Mouse (Mus musculus) adrenal gland, postnatal 10 days (tissue): Measurements from ENCODE around the gene Tapbp. TPM values are rescaled to one million over a fixed set of nuclear protein-coding genes. Genes with fewer than 3 reads are reported as not detected.
"Not testable (repeated sequence)": the region's sequence is repeated elsewhere in the genome, so short reads cannot be mapped to it uniquely, and the experiment has no call there.

ENCODE experiments used
- DNase-seq: peaks from one replicate; pipeline ENCODE4 v3.0.0; 2021; ENCODE audit warnings: mixed read lengths
- total RNA-seq, 2 experiments: library from RNA; stranded (reverse); gene quantifications; 2 replicates each; pipeline ENCODE4 v1.2.3; 2021

Gene Tapbp
- total RNA-seq, 2 experiments from 2014 or later, result 131 to 150 TPM

DNA sequence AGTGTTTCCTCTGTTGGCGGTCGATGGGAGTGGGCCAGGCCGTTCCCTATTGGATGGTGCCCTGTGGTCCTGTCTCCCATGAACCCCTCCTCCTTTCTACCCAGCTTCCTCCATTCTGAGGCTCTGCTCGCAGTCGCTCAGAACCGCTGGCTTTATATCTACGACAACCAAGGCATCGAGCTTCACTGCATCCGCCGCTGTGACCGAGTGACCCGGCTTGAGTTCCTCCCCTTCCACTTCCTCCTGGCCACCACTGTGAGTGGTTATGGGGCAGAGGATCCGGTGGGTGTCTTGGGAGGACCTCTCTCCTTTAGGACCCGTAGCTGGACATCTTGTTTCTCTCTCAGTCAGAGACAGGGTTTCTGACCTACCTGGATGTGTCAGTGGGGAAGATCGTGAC, 27.8 kb downstream of the Tapbp start:
- DNase-seq, result no peak

DNA sequence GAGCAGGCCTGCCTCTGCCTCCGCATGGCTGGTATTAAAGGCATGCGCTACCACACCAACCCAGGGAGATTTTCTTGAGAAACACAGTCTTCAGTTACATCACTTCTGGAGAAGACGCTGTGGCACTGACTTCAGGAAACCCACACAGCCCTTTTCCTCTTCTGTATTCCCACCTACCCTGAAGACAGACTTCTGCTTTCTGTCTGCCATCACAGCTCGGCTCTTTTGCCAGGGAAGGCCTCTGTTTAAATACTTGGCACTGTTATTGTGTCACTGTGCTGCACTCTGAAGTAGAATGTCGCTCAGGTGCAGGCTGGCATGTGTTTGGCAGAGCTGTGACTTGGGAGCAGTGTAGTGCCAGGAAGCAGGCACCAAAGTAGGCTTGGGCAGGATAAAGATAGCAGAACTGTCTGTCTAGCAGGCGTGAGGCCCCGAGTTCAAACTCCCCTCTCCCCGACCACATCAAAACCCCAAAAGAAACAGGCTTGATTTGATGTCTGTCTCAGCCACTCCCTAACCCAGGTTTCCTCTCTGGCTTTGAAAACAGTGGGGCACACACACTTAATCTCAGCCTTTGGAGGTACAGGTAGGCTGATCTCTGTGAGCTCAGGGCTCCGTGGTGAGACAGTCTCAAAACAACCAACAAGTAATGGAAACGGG, 31.9 kb downstream of the Tapbp start:
- no peak for DNase-seq

DNA sequence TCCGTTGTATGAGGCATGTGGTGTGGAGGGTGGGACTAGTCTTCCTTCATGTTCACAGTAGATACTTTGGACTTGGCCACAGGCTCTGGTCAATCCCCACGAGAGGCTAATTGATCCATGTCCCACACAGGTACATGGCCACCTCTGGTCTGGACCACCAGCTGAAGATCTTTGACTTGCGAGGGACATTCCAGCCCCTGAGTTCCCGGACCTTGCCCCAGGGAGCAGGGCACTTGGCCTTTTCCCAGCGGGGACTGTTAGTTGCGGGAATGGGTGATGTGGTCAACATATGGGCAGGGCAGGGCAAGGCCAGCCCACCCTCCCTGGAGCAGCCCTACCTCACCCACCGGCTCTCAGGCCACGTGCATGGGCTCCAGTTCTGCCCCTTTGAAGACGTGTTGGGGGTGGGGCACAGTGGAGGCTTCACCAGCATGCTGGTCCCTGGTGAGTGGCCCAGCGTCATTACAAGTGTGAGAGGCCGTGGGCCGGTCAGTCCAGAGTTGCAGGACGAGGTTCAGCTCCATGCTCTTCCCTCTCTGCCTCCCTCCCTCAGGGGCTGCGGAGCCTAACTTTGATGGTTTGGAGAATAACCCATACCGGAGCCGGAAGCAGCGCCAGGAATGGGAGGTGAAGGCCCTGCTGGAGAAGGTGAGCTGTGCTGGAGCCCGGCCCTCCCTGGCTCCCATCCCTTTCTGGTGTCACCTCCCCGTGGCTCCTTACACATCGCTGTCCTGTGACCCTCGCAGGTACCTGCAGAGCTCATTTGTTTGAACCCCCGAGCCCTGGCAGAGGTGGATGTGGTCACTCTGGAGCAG, 32.6 kb downstream of the Tapbp start:
- DNase-seq, result no peak

DNA sequence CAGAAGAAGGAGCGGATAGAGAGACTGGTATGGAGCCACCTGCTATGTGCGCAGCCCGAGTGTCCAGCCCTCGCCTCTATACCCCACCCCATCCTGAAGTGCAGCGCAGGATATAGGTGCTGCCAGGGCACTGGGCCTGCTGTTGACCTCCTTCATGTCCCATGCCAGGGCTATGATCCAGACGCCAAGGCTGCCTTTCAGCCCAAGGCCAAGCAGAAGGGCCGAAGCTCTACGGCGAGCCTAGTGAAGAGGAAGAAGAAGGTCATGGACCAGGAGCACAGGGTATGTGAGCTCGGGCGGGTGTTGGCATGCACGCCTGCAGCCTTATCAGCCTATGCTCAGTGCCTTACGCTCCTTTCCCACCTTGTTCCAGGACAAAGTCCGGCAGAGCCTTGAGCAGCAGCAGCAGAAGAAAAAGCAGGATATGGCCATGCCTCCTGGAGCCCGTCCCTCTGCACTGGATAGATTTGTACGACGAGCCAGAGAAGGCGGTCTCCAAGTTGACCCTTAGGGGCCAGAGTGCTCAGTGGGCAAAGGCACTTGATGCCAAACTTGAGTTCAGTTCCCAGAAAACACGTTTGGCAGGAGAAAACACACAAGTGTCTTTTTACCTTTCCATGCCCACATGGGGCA, 33.3 kb downstream of the Tapbp start:
- DNase-seq, result peak; percentile 49

DNA sequence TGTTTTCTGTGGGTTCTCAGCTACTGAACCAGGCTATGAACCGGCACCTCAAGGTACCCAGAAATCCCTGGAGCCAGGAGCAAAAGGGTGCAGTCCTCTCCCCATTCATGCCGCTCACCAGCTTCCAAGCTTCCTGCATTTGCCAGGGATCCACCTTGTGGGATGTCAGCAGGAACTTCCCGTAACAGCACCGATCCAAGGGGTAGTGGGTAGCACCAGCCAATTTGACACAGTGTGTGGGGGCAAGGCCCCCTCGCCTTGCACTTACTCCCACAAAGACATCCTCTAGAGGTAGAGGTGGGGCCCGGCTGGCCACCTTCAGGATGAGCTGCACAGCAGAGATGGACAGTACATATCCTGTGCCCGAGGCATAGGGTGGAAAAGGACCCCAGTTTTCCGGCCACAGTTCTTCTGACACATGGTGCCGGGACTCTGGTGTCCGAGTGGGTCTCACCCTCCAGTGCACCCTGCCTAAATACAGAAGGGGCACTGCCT, 34.5 kb downstream of the Tapbp start:
- DNase-seq, result no peak

DNA sequence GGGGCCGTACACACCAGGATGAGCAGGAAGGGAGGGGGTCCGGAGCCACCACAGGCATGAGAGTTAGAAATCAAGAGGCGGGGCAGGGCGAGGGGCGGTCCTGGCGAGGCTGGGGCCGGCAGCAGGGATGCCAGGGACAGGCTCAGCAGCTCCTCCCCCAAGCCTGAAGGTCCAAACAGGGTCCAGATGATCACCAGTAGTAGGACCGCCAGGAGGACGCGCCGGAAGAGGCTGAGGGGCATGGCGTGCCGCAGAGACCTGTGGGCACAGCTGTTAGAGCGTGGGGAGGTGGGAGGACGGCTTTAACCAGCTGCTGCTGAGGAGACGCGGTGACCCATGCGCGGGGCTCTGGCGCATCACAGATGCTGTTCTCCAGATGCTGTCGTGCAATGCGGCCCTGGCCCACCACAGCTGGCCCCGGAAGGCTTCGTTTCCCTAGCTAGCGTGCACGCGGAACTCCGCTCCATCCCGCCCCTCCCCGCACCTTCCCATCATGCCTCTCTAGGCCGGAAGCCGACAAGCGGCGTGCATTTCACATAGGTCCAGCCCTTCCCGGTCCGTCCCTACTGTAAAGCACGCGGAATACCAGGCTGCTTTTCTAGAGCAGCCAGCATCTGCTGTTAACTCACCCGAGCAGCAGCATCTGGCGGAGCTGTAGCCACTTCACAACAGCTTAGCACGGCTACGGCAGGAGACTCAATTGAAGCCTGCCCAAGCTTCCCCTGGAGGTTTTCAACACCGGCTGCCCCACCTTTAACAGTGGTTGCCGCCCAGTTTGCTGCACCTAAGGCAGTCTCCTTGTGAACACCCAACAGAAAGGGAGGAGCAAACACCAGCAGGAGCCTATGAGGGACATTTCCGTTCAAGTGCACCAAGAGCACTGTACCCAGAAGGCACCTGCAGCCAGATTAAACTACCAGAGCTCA, 35.6 kb downstream of the Tapbp start, which contains the start of gene B3galt4:
Gene B3galt4 (minus strand): TSS at position 468 of the 926 bp plus-strand sequence.
- peak; percentile 89 for DNase-seq

DNA sequence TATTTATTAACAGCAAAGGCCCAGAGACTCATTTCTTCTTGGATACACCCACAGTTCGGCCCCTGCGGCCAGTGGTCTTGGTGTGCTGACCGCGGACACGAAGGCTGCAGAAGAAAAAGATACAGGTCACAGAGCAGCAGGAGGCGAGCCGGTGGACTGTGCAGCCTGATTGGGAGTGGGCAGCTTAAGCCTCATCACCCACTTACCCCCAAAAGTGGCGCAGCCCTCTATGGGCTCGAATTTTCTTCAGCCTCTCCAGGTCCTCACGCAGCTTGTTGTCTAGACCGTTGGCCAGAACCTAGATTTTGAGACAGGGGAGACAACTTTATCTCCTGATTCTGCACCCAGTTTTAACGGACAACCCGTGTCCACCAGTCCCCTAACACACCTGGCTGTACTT, 36.3 kb downstream of the Tapbp start:
- DNase-seq, result not testable (repeated sequence)

DNA sequence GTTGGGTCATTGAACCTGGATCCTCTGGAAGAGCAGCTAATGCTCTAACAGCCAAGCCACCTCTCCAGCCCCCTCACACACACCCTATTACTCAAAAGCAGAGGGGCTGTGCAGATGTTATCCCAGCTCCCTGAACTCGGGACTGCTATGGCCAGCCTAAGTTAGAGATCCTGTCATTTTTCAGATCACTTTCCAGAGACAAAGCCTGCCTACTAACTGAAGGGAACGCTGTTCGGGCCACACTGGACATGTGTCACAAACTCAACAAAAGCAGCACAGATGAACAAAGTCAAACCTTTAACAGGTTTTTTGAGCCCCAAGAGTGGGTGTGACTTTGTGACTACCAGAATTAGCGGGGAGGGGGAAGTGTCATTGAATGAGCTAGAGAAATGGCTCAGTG, 37.2 kb downstream of the Tapbp start:
- DNase-seq, result no peak

DNA sequence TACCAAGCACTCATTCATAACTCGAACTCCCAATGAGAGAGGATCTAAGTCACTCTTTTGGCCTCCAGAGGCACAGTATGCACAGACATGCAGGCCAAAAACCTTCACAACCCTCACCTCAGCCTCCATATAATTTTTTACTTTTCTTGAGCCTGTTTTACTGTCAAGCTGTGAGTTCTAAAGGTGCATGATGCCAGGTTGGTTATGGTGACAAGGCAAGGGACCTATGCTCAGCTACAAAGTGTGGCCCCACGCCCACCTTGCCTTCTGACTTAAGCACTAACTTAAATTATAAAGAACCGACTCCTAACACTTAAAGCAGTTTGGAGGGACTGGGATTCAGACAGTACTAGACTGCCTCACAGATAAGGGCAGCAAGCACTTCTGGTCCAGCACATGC, 37.6 kb downstream of the Tapbp start:
- no peak for DNase-seq

DNA sequence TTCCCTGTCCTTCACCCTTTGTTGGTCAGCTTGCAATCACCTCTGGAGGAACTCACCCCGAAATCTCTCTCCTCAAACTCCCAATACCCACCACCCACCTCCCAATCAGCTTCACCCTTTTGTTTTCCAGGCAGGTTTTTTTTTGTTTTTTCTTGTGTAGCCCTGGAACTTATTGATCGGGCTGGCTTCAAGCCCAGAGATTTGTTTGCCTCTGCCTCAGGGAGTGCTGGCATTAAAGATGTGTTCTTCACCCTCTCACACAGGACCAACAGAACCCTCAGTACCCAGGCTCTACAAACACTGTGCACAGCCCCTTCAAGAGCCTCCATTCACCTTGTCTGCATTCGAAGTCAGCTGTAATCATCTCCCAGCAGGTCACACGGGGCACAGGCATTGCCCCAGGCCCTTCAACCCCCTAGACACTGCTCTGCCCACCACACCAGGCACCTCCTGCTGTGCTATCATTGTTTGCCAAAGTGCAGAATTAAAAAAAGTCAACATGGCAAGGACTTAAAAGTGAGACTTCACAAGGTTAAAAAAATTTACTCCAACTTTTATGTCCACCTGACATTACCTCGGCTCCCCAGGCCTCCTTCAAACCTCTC, 38.4 kb downstream of the Tapbp start:
- DNase-seq, result no peak

DNA sequence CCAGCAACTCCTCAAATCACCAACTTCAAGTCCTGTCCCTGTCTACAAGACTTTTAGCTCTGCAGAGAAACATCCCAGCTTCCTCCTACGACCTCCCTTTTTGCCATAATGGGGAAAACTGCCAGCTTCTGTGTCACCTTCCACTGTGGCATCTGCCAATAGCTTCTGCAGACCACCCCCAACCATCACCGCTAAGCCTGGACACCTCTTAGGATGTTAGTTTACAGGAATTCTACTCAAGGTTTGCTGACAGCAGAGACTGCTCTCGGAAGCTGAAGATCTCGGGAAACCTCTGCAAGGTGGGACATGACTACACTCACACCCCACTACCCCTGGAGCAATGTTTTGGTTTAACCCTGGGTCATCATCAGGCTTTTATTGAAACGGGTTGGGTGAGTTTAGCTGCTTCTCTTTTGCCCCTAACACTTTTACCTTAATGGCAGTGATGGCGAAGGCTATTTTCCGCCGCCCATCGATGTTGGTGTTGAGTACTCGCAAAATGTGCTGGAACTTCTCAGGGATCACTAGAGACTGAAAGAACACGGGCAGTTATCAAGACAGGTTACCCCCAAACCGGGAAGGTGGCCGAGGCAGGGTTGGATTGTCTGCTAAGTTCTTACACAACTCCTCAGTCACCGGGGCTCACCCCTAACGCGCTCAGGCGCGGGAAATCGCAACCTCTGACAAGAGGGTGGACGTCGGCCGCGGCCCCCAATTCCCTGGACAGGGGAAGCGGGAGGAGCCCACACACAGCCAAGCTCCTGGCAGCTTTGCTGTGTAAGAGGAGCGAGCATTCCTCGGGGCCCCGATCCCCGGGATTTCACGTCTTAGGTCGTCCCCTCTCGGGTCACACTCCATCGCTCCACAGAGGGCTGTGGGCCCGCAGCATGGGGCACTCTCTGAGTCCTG, 39.2 kb downstream of the Tapbp start:
- no peak for DNase-seq

DNA sequence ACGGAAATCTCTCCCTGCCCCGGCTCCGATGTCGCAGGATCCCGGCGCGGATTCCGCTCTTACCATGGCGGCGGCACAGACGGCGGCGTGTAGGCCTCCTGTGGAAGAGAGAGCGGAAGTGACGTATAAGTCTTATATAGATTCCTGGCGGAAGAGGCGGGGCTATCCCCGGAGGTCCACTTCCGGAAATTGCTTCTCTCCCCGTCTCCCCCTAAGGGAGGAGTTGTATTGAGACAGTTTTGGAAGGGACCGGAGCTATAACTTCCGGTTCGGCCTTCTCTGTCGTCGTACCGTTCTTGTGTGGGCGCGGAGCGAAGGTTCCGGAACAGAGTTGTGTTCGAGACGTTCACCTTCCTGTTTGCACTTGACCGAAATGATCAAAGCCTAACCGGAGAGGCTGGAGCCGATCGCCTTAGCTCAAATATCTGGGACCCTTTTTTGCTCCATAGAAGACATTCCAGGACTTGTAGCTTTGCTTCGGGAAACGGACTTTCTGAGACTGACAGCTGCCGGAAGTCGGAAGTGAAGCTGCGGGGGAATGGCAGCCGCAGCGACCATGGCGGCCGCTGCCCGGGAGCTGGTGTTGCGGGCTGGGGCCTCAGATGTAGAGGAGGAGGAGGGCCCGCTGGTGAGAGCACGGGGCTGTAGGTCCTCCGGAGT, 40.0 kb downstream of the Tapbp start, which contains the start of the genes Vps52 and Rps18:
Gene Vps52 (plus strand): TSS at position 258 of the 660 bp plus-strand sequence.
Gene Rps18 (minus strand): TSS at position 447 of the 660 bp plus-strand sequence.
- DNase-seq, result peak; percentile 96

DNA sequence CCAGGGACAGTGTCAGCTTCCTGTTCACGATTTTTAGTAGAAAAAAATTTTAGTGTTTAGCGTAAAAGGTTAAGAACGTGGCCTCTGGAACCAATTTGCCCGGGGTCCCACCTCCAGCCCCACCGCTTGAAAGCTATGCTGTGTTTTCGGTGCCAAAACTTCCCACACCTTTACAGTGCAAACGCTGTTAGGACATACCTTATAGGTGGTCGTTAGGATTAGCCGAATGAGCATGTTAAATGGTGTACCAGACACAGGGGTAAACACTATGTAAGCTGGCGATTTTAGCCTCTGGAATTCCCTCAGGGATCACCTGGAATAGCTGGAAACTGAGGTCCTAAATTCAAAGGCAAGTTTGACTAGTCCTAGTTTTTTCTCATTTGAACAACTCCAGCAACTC, 40.6 kb downstream of the Tapbp start:
- no peak for DNase-seq

DNA sequence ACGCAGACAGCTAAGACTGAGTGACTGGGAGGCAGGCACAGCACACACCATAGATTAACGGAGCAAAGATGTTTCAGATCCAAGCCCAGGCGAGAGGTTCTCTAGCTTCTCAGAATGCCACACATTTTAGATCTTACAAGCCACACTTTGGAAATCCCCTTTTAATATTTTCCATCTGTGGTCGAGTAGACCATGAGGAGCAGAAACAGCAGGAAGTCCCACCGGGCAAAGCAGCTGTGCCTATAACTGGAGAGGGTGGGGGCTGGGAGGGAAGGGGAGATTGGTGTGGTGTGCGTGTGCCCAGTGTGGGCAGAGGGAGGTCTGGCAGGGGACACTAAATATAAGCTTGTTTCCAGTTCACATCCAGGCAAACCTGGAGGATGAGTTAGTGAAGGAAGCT, 41.8 kb downstream of the Tapbp start:
- DNase-seq, result no peak

DNA sequence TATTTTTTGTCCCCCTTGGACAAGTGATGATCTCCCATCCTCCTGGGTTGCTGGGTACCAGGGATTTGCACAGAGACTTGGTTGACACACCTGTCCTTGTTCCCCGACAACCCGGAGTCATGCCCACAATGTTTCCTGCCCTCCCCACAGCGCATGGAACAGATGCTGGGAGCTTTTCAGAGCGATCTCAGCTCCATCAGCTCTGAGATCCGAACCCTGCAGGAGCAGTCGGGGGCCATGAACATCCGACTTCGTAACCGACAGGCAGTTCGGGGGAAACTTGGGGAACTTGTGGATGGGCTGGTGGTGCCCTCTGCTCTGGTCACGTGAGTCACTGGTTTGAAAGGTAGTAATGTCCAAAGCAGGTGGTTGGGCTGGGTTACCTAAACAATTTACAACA, 42.8 kb downstream of the Tapbp start:
- DNase-seq, result no peak

DNA sequence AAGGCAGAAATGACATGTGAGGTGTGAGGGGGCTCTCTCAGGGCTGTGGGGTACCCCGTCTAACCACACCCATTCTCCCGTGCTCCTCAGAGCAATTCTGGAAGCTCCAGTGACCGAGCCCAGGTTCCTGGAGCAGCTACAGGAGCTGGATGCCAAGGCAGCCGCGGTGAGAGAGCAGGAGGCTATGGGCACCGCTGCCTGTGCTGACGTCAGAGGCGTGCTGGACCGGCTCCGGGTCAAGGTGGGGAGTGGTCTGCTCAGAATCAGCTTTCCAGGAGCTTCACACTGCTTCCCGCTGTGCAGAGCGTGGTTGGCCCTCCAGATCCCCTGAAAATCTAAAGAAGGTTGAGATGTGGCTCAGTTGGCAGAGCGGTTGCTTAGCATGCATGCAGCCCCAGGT, 43.4 kb downstream of the Tapbp start:
- no peak for DNase-seq

DNA sequence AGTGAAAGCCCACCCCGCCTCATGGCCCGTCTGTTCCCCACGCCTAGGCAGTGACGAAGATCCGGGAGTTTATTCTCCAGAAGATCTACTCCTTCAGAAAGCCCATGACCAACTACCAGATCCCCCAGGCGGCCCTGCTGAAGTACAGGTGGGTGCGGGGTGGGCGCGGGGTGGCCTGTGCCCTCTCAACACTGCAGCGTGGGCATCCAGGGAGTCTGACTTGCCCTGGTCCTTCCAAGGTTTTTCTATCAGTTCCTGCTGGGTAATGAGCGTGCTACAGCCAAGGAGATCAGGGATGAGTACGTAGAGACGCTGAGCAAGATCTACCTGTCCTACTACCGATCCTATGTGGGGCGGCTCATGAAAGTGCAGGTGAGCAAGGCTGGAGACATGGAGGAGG, 44.2 kb downstream of the Tapbp start:
- no peak for DNase-seq

DNA sequence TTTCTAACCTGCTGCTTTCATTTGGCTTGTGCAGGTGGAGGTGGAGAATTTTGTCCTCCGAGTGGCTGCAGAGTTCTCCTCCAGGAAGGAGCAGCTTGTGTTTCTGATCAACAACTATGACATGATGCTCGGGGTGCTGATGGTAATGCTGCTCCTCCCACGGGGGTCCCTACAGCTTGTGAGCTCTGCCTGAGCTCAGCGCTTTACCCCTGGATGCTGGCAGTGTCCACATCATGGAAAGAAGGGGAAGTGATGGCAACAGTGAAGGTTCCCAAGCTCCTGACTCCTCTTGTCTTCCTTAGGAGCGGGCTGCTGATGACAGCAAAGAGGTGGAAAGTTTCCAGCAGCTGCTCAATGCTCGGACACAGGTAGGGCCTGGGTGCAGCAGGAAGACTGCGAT, 47.2 kb downstream of the Tapbp start:
- peak; percentile 4 for DNase-seq

DNA sequence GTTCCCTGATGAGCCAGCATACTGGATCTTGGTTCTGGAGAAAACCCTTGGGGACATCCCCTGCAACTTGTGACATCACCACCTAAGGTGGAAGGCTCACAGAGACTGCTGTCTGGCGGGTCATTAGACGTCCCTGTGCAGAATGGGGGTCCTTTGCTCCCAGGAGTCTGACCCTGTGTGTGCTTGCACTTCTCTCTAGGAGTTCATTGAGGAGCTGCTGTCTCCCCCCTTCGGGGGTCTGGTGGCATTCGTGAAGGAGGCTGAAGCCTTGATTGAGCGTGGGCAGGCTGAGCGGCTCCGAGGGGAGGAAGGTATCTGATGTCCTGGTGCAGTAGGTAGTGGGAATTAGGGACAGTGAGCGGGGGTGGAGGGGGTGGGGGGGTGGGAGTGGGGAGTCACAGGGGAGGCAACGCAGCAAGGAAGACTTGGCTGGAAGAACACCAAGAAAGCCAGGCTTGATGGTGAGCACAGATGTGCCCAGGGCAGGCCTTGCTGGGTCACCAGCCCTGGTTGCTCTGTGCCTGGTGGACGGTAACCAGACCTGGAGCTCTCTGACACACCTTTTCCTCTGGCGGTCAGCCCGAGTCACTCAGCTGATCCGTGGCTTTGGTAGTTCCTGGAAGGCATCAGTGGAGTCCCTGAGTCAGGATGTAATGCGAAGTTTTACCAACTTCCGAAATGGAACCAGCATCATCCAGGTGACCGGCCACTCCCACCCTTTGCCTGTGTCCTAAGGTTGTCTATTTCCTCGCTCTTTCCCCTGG, 49.6 kb downstream of the Tapbp start:
- no peak for DNase-seq
